Mouse (Mus musculus): ENCODE measurements around the gene Ckm. TPM values are rescaled to one million over a fixed set of nuclear protein-coding genes. Genes with fewer than 3 reads are reported as not detected.
A peak's percentile ranks its signal among the peaks of the same experiment; 100 is the strongest.

The Ckm gene
- polyA plus RNA-seq, 1 experiment from 2014 or later: 0.82 TPM

GRCm38 (mm10) chr7:19469404-19469803, 64.8 kb downstream of the Ckm start:
- Histone ChIP-seq H3K4me3 (replicated peaks) (no peak overlapping the region), H3K27ac (no peak overlapping the region), H3K36me3 (no peaks in the 10 kb centered on the region), H3K4me1 (replicated peaks) (peaks cover 49% of the 10 kb centered on the region), H3K4me2 (no peak overlapping the region), H3K9ac (no peak overlapping the region), H3K27me3 (peaks cover 65% of the 10 kb centered on the region), H3K9me3 (replicated peaks) (no peaks in the 10 kb centered on the region)
- DNase-seq (no peak), ATAC-seq (ENCODE audit: low read depth) (no peak)
- 72% methylated on average over 23 of the region's 23 CpGs for WGBS (ENCODE audit: insufficient replicate concordance)

- peaks cover 65% of the 10 kb centered on the region for H3K27me3 ChIP-seq
- DNase-seq (no peak), ATAC-seq (ENCODE audit: low read depth) (no peak)
- WGBS (ENCODE audit: insufficient replicate concordance): 49% methylated on average over 14 of the region's 14 CpGs
- H3K27ac ChIP-seq: no peak overlapping the region
- H3K9ac ChIP-seq: no peak overlapping the region
- peaks cover 3% of the 10 kb centered on the region; the same call in 1 of the 2 replicates for H3K36me3 ChIP-seq
- H3K4me3 ChIP-seq (replicated peaks): no peak overlapping the region
- H3K9me3 ChIP-seq (replicated peaks): no peaks in the 10 kb centered on the region
- H3K4me2 ChIP-seq: no peak overlapping the region
- H3K4me1 ChIP-seq (replicated peaks): peaks cover 46% of the 10 kb centered on the region
Observed at GRCm38 (mm10) chr7:19470308-19470707, 65.7 kb downstream of the Ckm start.

- DNase-seq (no peak), ATAC-seq (ENCODE audit: low read depth) (peak; percentile 46)
- Histone ChIP-seq H3K4me1 (replicated peaks) (peaks cover 38% of the 10 kb centered on the region), H3K4me3 (replicated peaks) (no peak overlapping the region), H3K4me2 (0 out of 2 replicates have a peak overlapping the region, but pooled peaks have one; percentile 15), H3K36me3 (peaks cover 3% of the 10 kb centered on the region; the same call in 1 of the 2 replicates), H3K9me3 (replicated peaks) (no peaks in the 10 kb centered on the region), H3K9ac (no peak overlapping the region; the same call in 1 of the 2 replicates), H3K27ac (peak overlapping the region; percentile 34; the same call in 1 of the 2 replicates), H3K27me3 (peaks cover 66% of the 10 kb centered on the region)
- WGBS (ENCODE audit: insufficient replicate concordance): 21% methylated on average over 4 of the region's 4 CpGs
Observed at GRCm38 (mm10) chr7:19472403-19472802, 67.8 kb downstream of the Ckm start.

MicroRNA genes within 50 kb of the gene (microRNA counts, 519-probe panel; counts per million panel counts)
- 114 counts per million for microRNA mmu-miR-343

Small RNAs within 50 kb of the gene (microRNA-seq; reads per million reads assigned to microRNA genes)
- gene Mir343: not detected

Other genes with a start within 250 kb of the Ckm start
- gene Gipr, start 238.6 kb upstream of the Ckm start, polyA plus RNA-seq (2015; fragmentation: Nextera tagmentation; extraction: Ambion mirVana): 0.17 and 0.28 TPM in 2 replicates
- gene Eml2, start 228.4 kb upstream of the Ckm start, polyA plus RNA-seq (2015; fragmentation: Nextera tagmentation; extraction: Ambion mirVana): 3.6 and 4.4 TPM in 2 replicates
- 0.31 and 0.48 TPM in 2 replicates for gene Gpr4, start 192.2 kb upstream of the Ckm start, polyA plus RNA-seq (2015; fragmentation: Nextera tagmentation; extraction: Ambion mirVana)
- 17.3 and 18.8 TPM in 2 replicates for gene Opa3, start 176.4 kb upstream of the Ckm start, polyA plus RNA-seq (2015; fragmentation: Nextera tagmentation; extraction: Ambion mirVana)
- gene Vasp, start 133.0 kb upstream of the Ckm start, polyA plus RNA-seq (2015; fragmentation: Nextera tagmentation; extraction: Ambion mirVana): 45.6 and 46.7 TPM in 2 replicates
- not detected in 2 replicates for gene Ppm1n, start 124.7 kb upstream of the Ckm start, polyA plus RNA-seq (2015; fragmentation: Nextera tagmentation; extraction: Ambion mirVana)
- 4.0 and 4.1 TPM in 2 replicates for gene Rtn2, start 122.2 kb upstream of the Ckm start, polyA plus RNA-seq (2015; fragmentation: Nextera tagmentation; extraction: Ambion mirVana)
- 0.03 TPM in 1 of 2 replicates, not detected in the other for gene Fosb, start 94.7 kb upstream of the Ckm start, polyA plus RNA-seq (2015; fragmentation: Nextera tagmentation; extraction: Ambion mirVana)
- gene Ercc1, start 60.0 kb upstream of the Ckm start, polyA plus RNA-seq (2015; fragmentation: Nextera tagmentation; extraction: Ambion mirVana): 19.1 and 21.0 TPM in 2 replicates
- 15.0 and 16.3 TPM in 2 replicates for gene Cd3eap, start 45.3 kb upstream of the Ckm start, polyA plus RNA-seq (2015; fragmentation: Nextera tagmentation; extraction: Ambion mirVana)
- gene Ppp1r13l, start 45.0 kb upstream of the Ckm start, polyA plus RNA-seq (2015; fragmentation: Nextera tagmentation; extraction: Ambion mirVana): 1.1 and 1.2 TPM in 2 replicates
- gene Ercc2, start 22.8 kb upstream of the Ckm start, polyA plus RNA-seq (2015; fragmentation: Nextera tagmentation; extraction: Ambion mirVana): 8.6 and 9.9 TPM in 2 replicates
- 0.31 and 0.70 TPM in 2 replicates for gene Klc3, start 672 bp upstream of the Ckm start, polyA plus RNA-seq (2015; fragmentation: Nextera tagmentation; extraction: Ambion mirVana)
- gene Mark4, start 54.0 kb downstream of the Ckm start, polyA plus RNA-seq (2015; fragmentation: Nextera tagmentation; extraction: Ambion mirVana): 1.3 and 1.6 TPM in 2 replicates
- gene Exoc3l2, start 58.6 kb downstream of the Ckm start, polyA plus RNA-seq (2015; fragmentation: Nextera tagmentation; extraction: Ambion mirVana): 0.83 and 1.0 TPM in 2 replicates
- 1.3 TPM in 2 replicates for gene Bloc1s3, start 103.6 kb downstream of the Ckm start, polyA plus RNA-seq (2015; fragmentation: Nextera tagmentation; extraction: Ambion mirVana)
- 39.5 and 45.2 TPM in 2 replicates for gene Trappc6a, start 103.6 kb downstream of the Ckm start, polyA plus RNA-seq (2015; fragmentation: Nextera tagmentation; extraction: Ambion mirVana)
- gene Nkpd1, start 113.1 kb downstream of the Ckm start, polyA plus RNA-seq (2015; fragmentation: Nextera tagmentation; extraction: Ambion mirVana): not detected in 2 replicates
- 7.8 and 8.3 TPM in 2 replicates for gene Ppp1r37, start 158.3 kb downstream of the Ckm start, polyA plus RNA-seq (2015; fragmentation: Nextera tagmentation; extraction: Ambion mirVana)
- gene Zfp296, start 172.5 kb downstream of the Ckm start, polyA plus RNA-seq (2015; fragmentation: Nextera tagmentation; extraction: Ambion mirVana): 1.3 and 1.5 TPM in 2 replicates
- 84.9 and 92.7 TPM in 2 replicates for gene Gemin7, start 172.8 kb downstream of the Ckm start, polyA plus RNA-seq (2015; fragmentation: Nextera tagmentation; extraction: Ambion mirVana)
- gene Clasrp, start 199.7 kb downstream of the Ckm start, polyA plus RNA-seq (2015; fragmentation: Nextera tagmentation; extraction: Ambion mirVana): 14.3 and 15.7 TPM in 2 replicates
- 1.6 and 1.7 TPM in 2 replicates for gene Relb, start 224.7 kb downstream of the Ckm start, polyA plus RNA-seq (2015; fragmentation: Nextera tagmentation; extraction: Ambion mirVana)

Data from liver, embryonic 13.5 days (tissue).